Mouse (Mus musculus) MEL (cell line): ENCODE measurements around the gene Aftph. TPM values are rescaled to one million over a fixed set of nuclear protein-coding genes. Genes with fewer than 3 reads are reported as not detected.

Experiments used
- DNase-seq: peaks from one replicate; pipeline ENCODE4 v3.0.0; 2011; ENCODE audit warnings: low read depth, low spot score
- H3K27ac ChIP-seq: 2 replicates; pipeline ENCODE4 v1.5.1; 2012; ENCODE audit warnings: low read depth, mild to moderate bottlenecking, control low read depth, low read length, moderate library complexity; ENCODE audit not compliant: control insufficient read depth
- H3K27me3 ChIP-seq, 2 experiments: fragments of 150-350 bp in 1 of 2; sonication (generic) in 1 of 2; 2 replicates each; pipeline ENCODE4 v1.6.1; 2012; ENCODE audit warnings: low read length in 2 of 2, mild to moderate bottlenecking in 2 of 2, improper control_type of control experiment in 1 of 2, moderate library complexity in 1 of 2; ENCODE audit not compliant: insufficient read depth in 2 of 2, control insufficient read depth in 1 of 2
- H3K36me3 ChIP-seq, 2 experiments: 2 replicates each; pipeline ENCODE4 v1.6.1; 2012 to 2014; ENCODE audit warnings: low read length in 2 of 2, improper control_type of control experiment in 1 of 2, inconsistent platforms in 1 of 2, mild to moderate bottlenecking in 1 of 2; ENCODE audit not compliant: insufficient read depth in 2 of 2, control insufficient read depth in 1 of 2
- H3K4me1 ChIP-seq, 2 experiments: fragments of 150-350 bp in 1 of 2; sonication (generic) in 1 of 2; 2 replicates each; pipeline ENCODE4 v1.6.1; 2012; ENCODE audit warnings: low read length in 2 of 2, improper control_type of control experiment in 1 of 2, mild to moderate bottlenecking in 1 of 2; ENCODE audit not compliant: insufficient read depth in 2 of 2, control insufficient read depth in 1 of 2
- H3K4me3 ChIP-seq, 2 experiments: fragments of 150-350 bp in 1 of 2; sonication (generic) in 1 of 2; 2 replicates each; pipeline ENCODE4 v1.5.1; 2012; ENCODE audit warnings: low read depth in 2 of 2, low read length in 2 of 2, mild to moderate bottlenecking in 2 of 2, moderate library complexity in 2 of 2, control low read depth in 1 of 2, improper control_type of control experiment in 1 of 2; ENCODE audit not compliant: control insufficient read depth in 1 of 2, insufficient read depth in 1 of 2
- H3K79me2 ChIP-seq: 2 replicates; pipeline ENCODE4 v1.6.1; 2012; ENCODE audit warnings: mild to moderate bottlenecking, low read length, moderate library complexity; ENCODE audit not compliant: control insufficient read depth, poor library complexity, insufficient read depth
- H3K9ac ChIP-seq: 2 replicates; pipeline ENCODE4 v1.6.1; 2012; ENCODE audit warnings: low read depth, mild to moderate bottlenecking, control low read depth, low read length, moderate library complexity; ENCODE audit not compliant: control insufficient read depth, poor library complexity, severe bottlenecking
- H3K9me3 ChIP-seq: fragments of 150-350 bp; sonication (generic); replicated peaks from 2 replicates; pipeline ENCODE4 v1.6.1; 2012; ENCODE audit warnings: mild to moderate bottlenecking, low read length, improper control_type of control experiment, moderate library complexity; ENCODE audit not compliant: insufficient read depth
- BHLHE40 ChIP-seq: IDR thresholded peaks from 2 replicates; pipeline ENCODE4 v1.6.1; 2012; ENCODE audit warnings: low read depth, mild to moderate bottlenecking, inconsistent platforms, low read length, improper control_type of control experiment, borderline replicate concordance
- CHD1 ChIP-seq: IDR thresholded peaks from 2 replicates; pipeline ENCODE4 v1.6.1; 2012; ENCODE audit warnings: low read depth, mild to moderate bottlenecking, inconsistent platforms, low read length, improper control_type of control experiment
- E2F4 ChIP-seq: IDR thresholded peaks from 2 replicates; pipeline ENCODE4 v1.6.1; 2011; ENCODE audit warnings: low read depth, low read length, improper control_type of control experiment, borderline replicate concordance
- ELF1 ChIP-seq: IDR thresholded peaks from 2 replicates; pipeline ENCODE4 v1.6.1; 2014; ENCODE audit warnings: low read depth, mild to moderate bottlenecking, inconsistent platforms, low read length, improper control_type of control experiment, moderate library complexity
- ETS1 ChIP-seq: IDR thresholded peaks from 2 replicates; pipeline ENCODE4 v1.6.1; 2012; ENCODE audit warnings: low read depth, mild to moderate bottlenecking, inconsistent platforms, low read length, improper control_type of control experiment, moderate library complexity
- HCFC1 ChIP-seq: IDR thresholded peaks from 2 replicates; pipeline ENCODE4 v1.6.1; 2012; ENCODE audit warnings: low read depth, mild to moderate bottlenecking, inconsistent platforms, low read length, improper control_type of control experiment, moderate library complexity
- MAFK ChIP-seq: IDR thresholded peaks from 2 replicates; pipeline ENCODE4 v1.6.1; 2011; ENCODE audit warnings: low read depth, mild to moderate bottlenecking, low read length, improper control_type of control experiment, borderline replicate concordance
- MXI1 ChIP-seq: IDR thresholded peaks from 2 replicates; pipeline ENCODE4 v1.6.1; 2011; ENCODE audit warnings: mild to moderate bottlenecking, low read depth, low read length, improper control_type of control experiment
- MYB ChIP-seq: IDR thresholded peaks from 2 replicates; pipeline ENCODE4 v1.6.1; 2011; ENCODE audit warnings: mild to moderate bottlenecking, low read depth, low read length, improper control_type of control experiment
- NELFE ChIP-seq: IDR thresholded peaks from 2 replicates; pipeline ENCODE4 v1.6.1; 2011; ENCODE audit warnings: low read depth, low read length, improper control_type of control experiment
- POLR2AphosphoS2 ChIP-seq: IDR thresholded peaks from 2 replicates; pipeline ENCODE4 v1.6.1; 2011; ENCODE audit warnings: low read length, improper control_type of control experiment
- POLR2AphosphoS5 ChIP-seq: IDR thresholded peaks from 2 replicates; pipeline ENCODE4 v1.6.1; 2012; ENCODE audit warnings: low read depth, borderline replicate concordance, mild to moderate bottlenecking, inconsistent platforms, low read length, moderate library complexity, mixed read lengths
- RAD21 ChIP-seq: IDR thresholded peaks from 2 replicates; pipeline ENCODE4 v1.6.1; 2011; ENCODE audit warnings: mild to moderate bottlenecking, low read depth, low read length, improper control_type of control experiment
- SIN3A ChIP-seq: IDR thresholded peaks from 2 replicates; pipeline ENCODE4 v1.6.1; 2012; ENCODE audit warnings: low read length, improper control_type of control experiment, inconsistent platforms
- TAL1 ChIP-seq: IDR thresholded peaks from 2 replicates; pipeline ENCODE4 v1.6.1; 2012; ENCODE audit warnings: mild to moderate bottlenecking, inconsistent platforms, low read length, moderate library complexity, mixed read lengths
- TCF12 ChIP-seq: IDR thresholded peaks from 2 replicates; pipeline ENCODE4 v1.6.1; 2014; ENCODE audit warnings: low read depth, mild to moderate bottlenecking, inconsistent platforms, low read length, improper control_type of control experiment, moderate library complexity
- UBTF ChIP-seq: IDR thresholded peaks from 2 replicates; pipeline ENCODE4 v1.6.1; 2012; ENCODE audit warnings: low read depth, mild to moderate bottlenecking, inconsistent platforms, low read length, improper control_type of control experiment, moderate library complexity, borderline replicate concordance; ENCODE audit not compliant: insufficient read depth
- USF1 ChIP-seq: IDR thresholded peaks from 2 replicates; pipeline ENCODE4 v1.6.1; 2014; ENCODE audit warnings: low read depth, mild to moderate bottlenecking, inconsistent platforms, low read length, improper control_type of control experiment, moderate library complexity
- ZKSCAN1 ChIP-seq: IDR thresholded peaks from 2 replicates; pipeline ENCODE4 v1.6.1; 2012; ENCODE audit warnings: low read depth, mild to moderate bottlenecking, inconsistent platforms, low read length, improper control_type of control experiment, moderate library complexity
- ZMIZ1 ChIP-seq: IDR thresholded peaks from 2 replicates; pipeline ENCODE4 v1.6.1; 2012; ENCODE audit warnings: low read depth, mild to moderate bottlenecking, inconsistent platforms, low read length, improper control_type of control experiment, moderate library complexity
- polyA plus RNA-seq, 2 experiments: library from polyadenylated mRNA; stranded (reverse) in 1 of 2; unstranded in 1 of 2; fragments of >175 nt in 1 of 2; fragments of >200 nt in 1 of 2; gene quantifications; 2 replicates each; pipeline versions ENCODE4 v1.2.1 to v1.2.4; 2012; ENCODE audit warnings: low replicate concordance in 2 of 2, low read depth in 1 of 2; ENCODE audit not compliant: insufficient read length in 2 of 2, insufficient read depth in 1 of 2, missing spikeins in 1 of 2
- total RNA-seq: library from RNA; depleted of rRNA; stranded (reverse); fragments of 300-350 nt; gene quantifications from 2 replicates; pipeline ENCODE4 v1.2.3, GENCODE M21; 2012

Gene Aftph
- total and polyA plus RNA-seq, 3 experiments, result 38.1 to 47.2 (median 38.1) TPM

DNA sequence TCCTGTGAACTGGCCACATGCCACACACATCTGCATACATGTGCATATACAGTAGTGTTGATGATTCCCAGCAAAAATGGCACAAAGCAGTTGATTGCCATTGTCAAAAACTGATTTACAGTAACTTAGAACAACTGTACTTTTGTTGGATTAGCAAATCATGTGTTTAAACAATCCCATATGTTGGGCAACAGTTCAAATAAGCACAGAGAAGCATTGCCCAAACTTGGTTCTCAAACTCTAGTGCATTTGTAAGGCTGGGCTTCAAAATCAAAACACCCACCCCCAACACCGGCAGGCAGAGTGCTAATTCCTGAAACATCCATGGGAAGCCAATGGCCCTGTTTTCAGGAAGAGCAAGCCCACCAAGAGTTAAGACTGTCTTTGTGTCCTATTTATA lies 90.2 kb downstream of the Aftph start:
- Histone ChIP-seq H3K27ac (no peak overlapping the region), H3K9ac (no peak overlapping the region), H3K4me1 (no peaks in the 10 kb centered on the region), H3K27me3 (no peaks in the 10 kb centered on the region), H3K79me2 (no peaks in the 10 kb centered on the region), H3K4me3 (no peak overlapping the region), H3K9me3 (no peaks in the 10 kb centered on the region), H3K36me3 (peaks cover 0 to 5% of the 10 kb centered on the region in 2 experiments; a peak in 1 of 4 replicates)
- no peak for DNase-seq
- no peak for TF ChIP-seq CHD1

GRCm38 (mm10) chr11:20650006-20650639 lies 91.3 kb downstream of the Aftph start:
- no peaks in the 10 kb centered on the region for H3K9me3 ChIP-seq
- H3K27ac ChIP-seq, result no peak overlapping the region
- no peak overlapping the region for H3K9ac ChIP-seq
- no peak for TF ChIP-seq E2F4
- TF ChIP-seq NELFE, result no peak
- TF ChIP-seq MYB, result no peak
- no peak for TF ChIP-seq POLR2AphosphoS5
- no peak for TF ChIP-seq TCF12
- no peak for TF ChIP-seq POLR2AphosphoS2
- no peak for TF ChIP-seq HCFC1
- no peak for TF ChIP-seq ZMIZ1
- no peak for TF ChIP-seq ZKSCAN1
- TF ChIP-seq UBTF, result no peak
- TF ChIP-seq SIN3A, result no peak
- no peak for TF ChIP-seq MAFK
- no peak for TF ChIP-seq RAD21
- TF ChIP-seq USF1, result no peak
- no peak for TF ChIP-seq ELF1
- no peak for TF ChIP-seq BHLHE40
- no peak for TF ChIP-seq TAL1
- TF ChIP-seq ETS1, result no peak
- no peak for TF ChIP-seq MXI1
- H3K4me3 ChIP-seq, result no peak overlapping the region
- H3K36me3 ChIP-seq, result peaks cover 0 to 5% of the 10 kb centered on the region in 2 experiments; a peak in 1 of 4 replicates
- no peak for DNase-seq
- H3K27me3 ChIP-seq, result no peaks in the 10 kb centered on the region
- no peaks in the 10 kb centered on the region for H3K4me1 ChIP-seq
- no peaks in the 10 kb centered on the region for H3K79me2 ChIP-seq
